Mouse (Mus musculus) heart, postnatal 36 days (tissue): ENCODE measurements around the gene Tcf20. TPM values are rescaled to one million over a fixed set of nuclear protein-coding genes. Genes with fewer than 3 reads are reported as not detected.
"Not testable (repeated sequence)": the region's sequence is repeated elsewhere in the genome, so short reads cannot be mapped to it uniquely, and the experiment has no call there.

Experiments
- DNase-seq, 2 experiments: peaks; one replicate each; pipeline ENCODE4 v3.0.0; 2021 to 2022
- intact Hi-C: fragments of 180-260 bp; cut with DNase I; formaldehyde crosslinking; loops from one replicate; pipeline ENCODE4 v1.15.1; 2025
- total RNA-seq, 2 experiments: library from RNA; stranded (reverse); gene quantifications; 2 replicates each; pipeline ENCODE4 v1.2.3; 2021

The Tcf20 gene
- total RNA-seq, 2 experiments from 2014 or later, result 56.1 to 56.7 TPM

DNA sequence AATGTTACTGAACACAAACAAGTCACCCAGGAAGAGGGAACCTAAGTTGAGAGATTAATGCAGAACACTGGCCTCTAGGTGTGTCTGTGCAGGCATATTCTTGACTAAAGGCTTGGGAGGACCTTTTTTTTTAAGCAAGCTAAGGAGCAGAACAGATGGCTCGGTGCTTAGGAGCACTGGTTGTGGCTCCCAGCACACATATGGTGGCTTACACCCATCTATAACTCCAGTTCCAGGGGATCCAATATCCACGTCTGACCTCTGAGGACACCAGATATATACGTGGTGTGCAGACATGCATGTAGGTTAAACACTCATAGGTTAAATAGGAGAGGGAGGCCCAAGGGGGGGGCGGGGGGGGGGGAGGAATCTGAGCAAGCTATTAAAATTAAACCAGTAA lies 165.3 kb downstream of the Tcf20 start:
- intact Hi-C loops, result no loop called here
- DNase-seq, result no peak

DNA sequence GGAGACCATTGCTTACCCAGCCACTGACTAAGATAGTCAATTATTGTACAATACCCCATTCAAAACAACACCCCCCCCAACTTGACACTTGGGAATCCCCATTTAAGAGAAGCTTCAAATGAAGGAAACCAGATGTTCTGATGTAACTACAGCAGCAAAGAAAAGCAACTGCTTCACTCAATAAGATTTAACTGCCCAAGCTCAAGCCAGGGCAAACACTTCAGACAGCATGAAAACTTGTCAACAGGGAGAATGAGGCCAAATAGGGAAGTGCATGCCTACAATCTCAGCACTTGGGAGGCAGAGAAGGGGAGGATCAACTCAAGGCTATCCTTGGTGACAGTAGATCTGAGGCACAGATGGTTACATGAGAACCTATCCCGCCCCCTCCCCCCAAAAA lies 166.0 kb downstream of the Tcf20 start:
- intact Hi-C loops, result no loop called here
- no peak for DNase-seq

DNA sequence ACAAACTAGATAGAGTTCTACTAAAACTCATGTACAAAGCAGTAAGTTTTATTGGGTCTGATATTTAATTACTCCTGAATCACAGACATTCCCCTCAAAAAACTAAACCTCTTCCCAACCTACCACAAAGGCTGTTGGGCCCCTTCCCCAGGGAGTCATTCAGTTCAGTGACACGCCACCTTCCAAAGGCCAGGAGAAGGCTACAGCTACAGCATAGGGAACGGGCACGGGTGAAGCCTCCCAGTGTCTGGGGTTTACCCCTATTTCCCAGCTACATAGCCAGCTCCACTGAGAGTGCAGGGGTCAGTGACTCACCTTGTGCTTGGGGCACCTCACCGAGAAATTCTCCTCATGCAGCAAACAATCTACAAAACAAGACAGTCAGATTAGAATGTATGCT lies 172.4 kb downstream of the Tcf20 start:
- DNase-seq, result no peak
- intact Hi-C loops, result loop anchor here (2.0 to 10.0 kb wide), 3 partner anchors 82 to 700 kb away; partner anchors contain the start of gene Ttll1

DNA sequence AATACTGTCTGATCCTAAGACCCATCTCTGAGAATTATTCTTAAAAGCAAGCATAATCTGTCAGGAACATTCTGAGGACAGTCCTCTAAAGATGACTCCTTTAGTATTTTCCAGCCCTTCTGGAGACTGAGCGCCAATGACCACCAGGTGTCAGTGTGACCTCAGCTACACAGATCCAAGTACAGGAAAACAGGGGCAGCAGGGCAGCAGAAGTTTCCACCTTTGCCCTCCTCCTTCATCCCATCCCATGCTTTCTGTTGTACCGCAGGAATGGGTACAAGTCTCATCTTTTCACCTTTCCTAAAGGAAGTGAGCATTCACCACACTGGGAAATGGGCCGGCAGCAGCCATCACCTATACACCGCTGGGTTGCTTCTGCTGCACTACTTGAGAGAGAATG lies 172.9 kb downstream of the Tcf20 start:
- peak; percentile 68 to 71 for DNase-seq
- intact Hi-C loops, result loop anchor here (1.0 to 10.0 kb wide), 5 partner anchors 82 to 700 kb away; partner anchors contain the start of gene Ttll1

DNA sequence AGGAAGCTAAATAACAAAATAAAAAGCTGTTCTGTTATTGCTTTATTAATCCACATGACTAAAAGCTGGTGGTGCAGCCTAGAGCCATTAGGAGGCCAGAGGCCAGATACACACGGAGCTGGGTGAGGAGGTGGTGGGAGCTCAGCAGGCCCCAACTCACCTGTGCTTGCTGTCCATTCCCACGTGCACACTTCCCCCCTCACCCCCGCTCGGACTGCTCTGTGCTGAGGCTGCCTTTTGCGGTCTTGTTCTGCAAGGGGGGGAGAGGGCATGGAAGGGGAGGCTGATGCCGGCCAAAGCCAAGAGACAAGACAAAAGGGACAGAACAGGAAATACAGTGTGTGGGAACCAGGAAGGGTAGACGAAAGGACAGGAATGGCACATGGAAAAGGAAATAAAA lies 173.4 kb downstream of the Tcf20 start:
- no peak for DNase-seq
- intact Hi-C loops, result loop anchor here (1.0 to 10.0 kb wide), 4 partner anchors 223 to 700 kb away; partner anchors contain the start of gene Ttll1

DNA sequence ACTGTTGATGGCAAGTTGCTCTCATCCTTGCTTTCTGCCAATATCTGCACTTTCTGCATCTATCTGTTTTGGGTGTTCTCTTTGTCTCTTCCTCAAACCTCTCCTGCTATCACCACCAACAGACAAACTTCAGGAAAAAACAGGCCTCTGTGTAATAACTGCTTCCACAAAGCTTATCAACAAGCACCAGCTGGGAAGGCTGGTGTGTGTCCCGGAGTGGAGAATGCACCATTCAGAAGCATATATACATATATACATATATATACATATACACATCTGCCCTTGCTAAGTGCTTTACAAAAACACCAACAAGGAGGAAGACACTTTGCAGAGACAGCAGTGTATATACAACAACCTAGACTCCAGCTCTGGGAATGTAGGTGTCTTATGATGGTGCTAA lies 177.1 kb downstream of the Tcf20 start:
- intact Hi-C loops, result loop anchor here (5.0 to 10.0 kb wide), 2 partner anchors 302 to 704 kb away; partner anchors contain the start of gene Ttll1
- DNase-seq, result no peak

DNA sequence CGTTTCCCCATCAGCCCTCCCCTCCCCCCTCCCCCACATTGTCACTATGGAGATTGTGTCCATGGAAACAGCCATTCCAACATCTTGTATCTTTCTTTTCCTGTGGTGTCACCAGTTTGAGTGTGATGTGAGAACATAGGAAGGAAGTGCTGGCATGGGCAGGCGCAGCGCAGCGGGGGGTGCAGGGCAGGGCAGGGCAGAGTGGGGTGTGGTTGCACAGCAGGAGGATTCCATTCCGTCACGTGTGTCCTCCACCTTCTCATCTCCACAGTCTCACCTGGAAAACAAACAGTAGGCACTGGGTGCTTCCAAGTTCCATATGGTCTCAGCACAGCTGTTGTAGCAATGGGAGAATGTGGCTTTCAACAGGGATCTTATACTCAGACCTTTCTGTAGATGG lies 178.2 kb downstream of the Tcf20 start:
- DNase-seq, result no peak
- intact Hi-C loops, result no loop called here

DNA sequence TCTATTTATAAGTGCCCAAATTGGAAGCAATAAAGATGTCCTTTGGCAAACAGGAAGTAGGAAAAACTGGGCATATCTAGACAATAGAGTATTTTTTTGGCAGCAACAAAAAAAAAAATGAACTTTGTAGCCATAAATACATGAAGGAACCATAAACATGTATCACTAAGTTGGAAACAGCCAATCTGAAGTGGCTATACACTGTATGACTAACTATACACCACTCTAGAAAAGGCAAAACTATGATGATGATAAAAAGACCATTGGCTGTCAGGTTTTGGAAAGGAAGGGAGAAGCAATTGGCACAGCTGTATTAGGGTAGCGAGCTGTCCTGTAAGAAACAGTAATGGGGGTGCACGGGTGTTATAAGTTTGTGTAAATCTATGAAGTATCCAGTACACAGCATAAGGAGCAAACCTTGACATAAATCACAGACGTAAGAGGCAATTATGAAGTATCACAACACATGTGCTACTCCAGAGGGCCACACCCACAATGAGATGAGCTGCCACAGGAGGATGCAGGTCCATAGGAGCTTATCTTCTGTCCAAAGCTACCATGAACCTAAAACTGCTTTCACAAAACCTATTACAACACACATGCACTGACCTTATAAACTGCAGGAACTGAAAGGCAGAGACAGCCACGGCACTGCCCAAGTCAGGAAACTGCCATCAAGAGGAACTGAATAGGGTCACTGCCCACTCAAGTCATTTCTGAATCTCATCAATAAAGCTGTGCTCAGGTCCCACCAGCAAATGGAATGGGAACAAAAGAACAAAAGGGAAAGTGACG lies 180.5 kb downstream of the Tcf20 start:
- DNase-seq, result no peak
- intact Hi-C loops, result no loop called here

DNA sequence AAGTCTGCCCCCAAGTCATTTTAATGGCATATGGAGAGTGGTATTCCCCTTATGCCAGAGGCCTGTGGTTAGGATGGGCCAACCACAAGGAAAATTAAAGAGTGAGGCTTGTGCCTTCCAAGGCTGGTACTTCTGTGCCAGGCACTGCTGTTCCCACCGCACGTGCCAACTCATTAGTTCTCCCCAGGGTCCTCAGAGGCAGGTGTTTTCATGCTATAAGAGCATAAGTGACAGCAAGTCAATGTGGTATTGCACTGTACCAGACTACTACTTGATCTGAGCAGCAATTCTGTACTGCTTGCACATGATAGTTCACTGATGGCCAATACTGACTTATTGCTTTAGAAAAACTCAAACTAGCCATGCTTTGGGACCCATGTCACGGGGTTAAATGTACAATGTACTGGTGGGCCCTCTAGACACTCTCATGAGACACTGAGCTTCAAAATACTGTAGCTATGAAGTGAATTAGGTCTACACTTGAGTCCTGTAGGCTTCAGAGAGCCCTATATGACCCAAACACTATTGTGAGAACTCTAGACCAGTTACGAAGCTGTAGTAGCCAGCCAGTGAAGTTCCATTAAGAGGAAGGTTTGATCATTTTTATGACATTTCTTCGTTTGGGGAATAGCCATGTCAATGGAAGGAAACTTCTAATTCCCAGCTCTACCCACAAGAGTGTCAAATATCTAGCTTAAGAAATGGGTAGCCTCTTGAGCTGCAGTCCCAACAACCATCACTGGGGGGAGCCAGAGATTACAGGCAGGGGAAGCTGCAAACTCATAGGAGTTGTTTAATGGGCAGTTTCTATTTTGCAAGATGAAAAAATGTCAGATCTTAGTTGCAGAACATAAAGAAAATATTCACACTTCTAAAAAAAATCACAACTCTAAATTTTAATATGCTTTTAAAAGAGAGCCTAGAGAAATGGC lies 182.7 kb downstream of the Tcf20 start:
- peak; percentile 78 to 92 for DNase-seq
- intact Hi-C loops, result loop anchor here (2.0 kb wide), 1 partner anchor 232 kb away; no protein-coding TSS in a partner anchor

DNA sequence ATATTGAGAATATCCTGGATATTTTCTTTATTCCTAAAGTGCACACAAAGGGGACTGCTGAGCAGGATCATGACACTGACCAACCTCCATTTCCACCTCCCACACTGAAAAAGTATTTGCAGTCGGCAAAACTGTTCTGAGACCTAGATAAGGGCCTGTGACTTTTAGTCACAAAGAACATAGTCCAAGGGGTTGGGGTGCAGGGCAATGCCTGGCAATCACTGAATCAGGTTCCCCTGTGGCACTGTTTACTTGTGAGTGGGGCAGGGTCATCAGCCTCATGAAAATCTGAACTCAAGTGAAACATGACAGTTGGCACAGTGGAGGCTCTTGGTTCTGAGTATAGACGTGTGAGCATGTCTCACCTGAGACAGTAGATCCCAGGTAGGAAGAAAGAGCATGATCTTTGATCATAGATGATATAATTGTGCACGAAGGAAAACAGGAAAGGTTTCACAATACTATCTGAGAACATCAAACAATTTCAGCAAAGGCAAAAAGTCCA lies 191.7 kb downstream of the Tcf20 start:
- DNase-seq, result no peak
- intact Hi-C loops, result no loop called here

DNA sequence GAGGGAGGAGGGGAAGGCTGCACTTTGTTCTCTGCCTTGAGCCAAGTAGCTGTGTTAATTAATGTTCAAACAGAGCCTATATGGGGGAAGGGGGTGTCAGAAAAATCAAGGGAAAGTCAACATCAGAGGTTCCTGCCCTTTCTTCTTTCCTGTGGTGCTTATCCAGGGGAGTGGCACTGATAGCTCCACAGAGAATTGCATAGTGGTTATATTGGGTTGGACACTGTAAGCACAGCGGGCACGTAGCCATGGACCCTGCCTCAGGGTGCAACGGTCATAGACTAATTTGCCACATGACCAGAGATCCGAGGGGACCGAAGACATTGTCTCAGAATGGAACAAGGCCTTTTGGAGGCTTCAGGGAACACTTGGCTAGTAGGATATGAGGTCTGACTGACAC lies 193.4 kb downstream of the Tcf20 start, which contains the start of gene Cyp2d26:
Cyp2d26 (minus strand) TSS at position 18 of the 400 bp plus-strand sequence.
- intact Hi-C loops, result no loop called here
- no peak for DNase-seq

DNA sequence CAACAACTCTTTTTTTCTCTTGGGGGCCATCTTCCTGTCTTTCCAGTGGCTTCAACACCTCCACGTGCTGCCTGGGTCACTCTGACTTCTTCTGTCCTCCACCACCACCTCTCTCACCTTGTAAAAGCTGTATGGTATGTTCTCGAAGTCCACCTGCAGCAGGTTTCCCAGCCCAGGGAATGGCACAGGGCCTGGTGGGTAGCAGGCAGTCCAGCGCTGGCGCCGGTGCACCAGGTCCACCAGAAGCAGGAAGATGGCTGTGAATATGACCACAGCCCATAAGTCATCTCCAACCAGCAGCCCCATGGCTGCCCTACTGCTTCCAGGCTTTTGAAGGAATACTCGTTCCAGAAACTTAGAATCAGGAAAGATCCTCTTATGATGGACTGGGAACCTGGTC lies 193.8 kb downstream of the Tcf20 start:
- DNase-seq, result no peak
- intact Hi-C loops, result no loop called here

DNA sequence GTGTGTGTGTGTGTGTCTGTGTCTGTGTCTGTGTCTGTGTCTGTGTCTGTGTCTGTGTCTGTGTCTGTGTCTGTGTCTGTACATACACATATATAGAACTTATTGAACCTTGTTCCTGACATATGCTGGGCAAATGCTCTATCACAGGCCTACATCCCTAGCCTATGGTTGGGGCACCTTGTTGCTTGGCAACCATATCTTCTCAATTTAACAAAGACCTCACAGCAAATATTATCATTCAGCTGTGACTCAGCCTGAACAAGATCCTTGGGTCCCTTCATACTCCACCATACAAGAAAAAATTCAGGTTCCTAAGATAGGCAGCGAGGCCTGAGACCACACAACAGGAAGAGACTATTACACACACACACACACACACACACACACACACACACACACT lies 194.2 kb downstream of the Tcf20 start:
- intact Hi-C loops, result no loop called here
- no peak for DNase-seq

DNA sequence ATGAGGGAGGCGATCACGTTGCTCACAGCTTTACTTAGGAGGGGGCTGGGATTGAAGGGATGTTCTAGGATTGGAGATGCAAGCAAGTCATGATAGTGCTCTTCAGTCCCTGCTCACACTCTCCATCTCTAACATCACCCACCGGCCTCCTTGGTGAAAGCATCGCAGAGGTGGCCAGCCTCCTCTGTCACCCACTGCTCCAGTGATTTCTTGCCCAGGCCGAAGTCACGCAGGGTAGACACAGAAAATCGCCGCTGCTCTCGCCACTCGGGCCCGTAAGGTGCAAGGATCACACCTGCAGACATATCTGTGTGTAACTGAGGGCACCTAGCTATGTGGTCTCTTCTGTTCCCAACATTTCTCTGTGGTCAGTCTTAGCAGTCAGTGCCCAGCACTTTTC lies 195.1 kb downstream of the Tcf20 start:
- DNase-seq, result no peak
- intact Hi-C loops, result no loop called here

DNA sequence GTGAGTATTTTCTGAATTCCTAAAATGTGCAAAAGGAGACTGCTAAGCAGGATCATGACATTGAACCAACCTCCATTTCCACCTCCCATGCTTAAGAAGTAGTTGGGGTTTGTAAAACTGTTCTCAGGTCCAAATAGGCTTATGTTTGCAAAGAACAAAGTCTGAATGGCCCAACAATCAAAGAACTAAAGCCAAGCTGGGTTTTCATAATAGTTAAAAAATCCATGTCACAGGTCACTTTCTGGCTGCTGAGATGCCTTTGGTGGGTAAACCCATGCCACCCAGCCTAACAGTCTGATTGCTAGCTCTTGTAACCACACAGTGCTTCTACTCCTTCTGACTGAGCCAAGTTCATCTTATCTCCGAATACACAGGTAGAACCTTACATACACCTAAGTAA lies 203.1 kb downstream of the Tcf20 start:
- no peak for DNase-seq
- intact Hi-C loops, result no loop called here

DNA sequence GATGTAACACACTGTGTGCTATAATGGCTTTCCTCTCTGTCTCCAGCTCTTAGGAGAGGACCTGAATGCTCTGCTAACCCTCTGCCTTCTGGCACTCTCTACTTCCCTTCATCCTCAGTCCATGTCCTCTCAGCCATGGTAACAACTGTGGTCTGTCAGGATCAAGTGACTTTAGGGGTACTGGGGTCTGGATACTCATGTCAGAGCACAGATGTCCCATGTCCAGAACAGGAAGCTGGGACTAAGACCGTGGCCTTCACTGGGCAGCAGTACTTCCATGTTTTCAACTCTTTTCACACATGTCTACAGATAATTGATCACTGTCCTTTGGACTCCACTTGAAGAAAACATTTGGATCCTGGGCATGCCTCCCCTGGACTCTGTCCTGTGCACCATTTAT lies 203.9 kb downstream of the Tcf20 start:
- DNase-seq, result no peak
- intact Hi-C loops, result loop anchor here (2.0 kb wide), 1 partner anchor 101 kb away; no protein-coding TSS in a partner anchor

DNA sequence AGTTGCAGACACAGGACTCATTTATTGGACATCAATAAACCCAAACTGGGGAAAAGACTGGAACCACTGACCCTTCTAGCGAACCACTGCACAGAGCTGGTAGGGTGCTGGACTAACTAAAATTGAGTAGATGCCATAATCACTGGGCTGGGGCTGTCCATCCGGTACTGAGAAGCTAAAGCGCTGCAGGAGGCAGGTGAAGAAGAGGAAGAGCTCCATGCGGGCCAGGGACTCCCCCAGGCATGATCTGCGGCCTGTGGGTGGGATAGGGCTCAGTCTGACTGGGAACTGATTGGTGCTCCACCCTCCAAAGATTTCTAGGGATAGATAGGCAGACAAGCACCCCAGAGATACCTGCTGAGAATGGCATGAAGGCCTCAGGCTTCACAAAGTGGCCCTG lies 209.8 kb downstream of the Tcf20 start:
- DNase-seq, intact Hi-C loops: not testable (repeated sequence)

DNA sequence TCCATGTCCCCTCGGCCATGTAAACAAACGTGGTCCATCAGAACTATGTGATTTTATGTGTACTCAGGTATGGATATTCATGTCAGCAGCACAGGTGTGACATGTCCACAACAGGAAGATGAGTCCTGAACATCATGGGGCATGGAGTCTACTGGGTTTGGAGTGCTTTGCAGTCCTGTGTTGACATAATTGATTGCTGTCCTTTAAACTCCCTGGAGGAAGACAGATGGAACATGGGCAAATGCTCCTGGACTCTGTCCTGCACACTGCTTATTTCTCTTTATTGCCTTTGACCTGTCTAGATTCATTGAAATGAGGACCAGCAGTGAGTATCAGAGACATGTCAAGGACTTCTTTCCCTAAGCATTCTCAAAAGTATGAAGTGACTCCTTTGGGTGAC lies 221.7 kb downstream of the Tcf20 start:
- DNase-seq, result no peak
- intact Hi-C loops, result no loop called here

DNA sequence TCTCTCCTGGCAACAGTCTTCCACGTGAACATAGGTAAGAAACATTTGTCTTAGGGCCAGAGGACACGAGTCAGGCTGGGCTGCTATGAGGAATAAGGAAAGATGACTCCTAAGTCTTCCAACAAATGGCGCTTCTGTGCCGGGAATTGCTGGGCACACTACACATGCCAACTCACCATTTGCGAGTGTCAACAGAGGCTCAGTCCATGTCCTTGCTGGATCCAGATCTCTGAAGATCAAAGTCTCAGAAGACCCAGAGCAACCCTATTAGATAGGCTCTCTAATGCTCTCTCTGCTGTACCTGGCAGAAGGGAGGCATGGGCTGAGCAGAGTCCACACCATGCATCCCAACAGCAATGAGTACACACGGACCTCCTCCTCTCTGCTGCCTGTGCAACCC lies 222.8 kb downstream of the Tcf20 start:
- no peak for DNase-seq
- intact Hi-C loops, result no loop called here

DNA sequence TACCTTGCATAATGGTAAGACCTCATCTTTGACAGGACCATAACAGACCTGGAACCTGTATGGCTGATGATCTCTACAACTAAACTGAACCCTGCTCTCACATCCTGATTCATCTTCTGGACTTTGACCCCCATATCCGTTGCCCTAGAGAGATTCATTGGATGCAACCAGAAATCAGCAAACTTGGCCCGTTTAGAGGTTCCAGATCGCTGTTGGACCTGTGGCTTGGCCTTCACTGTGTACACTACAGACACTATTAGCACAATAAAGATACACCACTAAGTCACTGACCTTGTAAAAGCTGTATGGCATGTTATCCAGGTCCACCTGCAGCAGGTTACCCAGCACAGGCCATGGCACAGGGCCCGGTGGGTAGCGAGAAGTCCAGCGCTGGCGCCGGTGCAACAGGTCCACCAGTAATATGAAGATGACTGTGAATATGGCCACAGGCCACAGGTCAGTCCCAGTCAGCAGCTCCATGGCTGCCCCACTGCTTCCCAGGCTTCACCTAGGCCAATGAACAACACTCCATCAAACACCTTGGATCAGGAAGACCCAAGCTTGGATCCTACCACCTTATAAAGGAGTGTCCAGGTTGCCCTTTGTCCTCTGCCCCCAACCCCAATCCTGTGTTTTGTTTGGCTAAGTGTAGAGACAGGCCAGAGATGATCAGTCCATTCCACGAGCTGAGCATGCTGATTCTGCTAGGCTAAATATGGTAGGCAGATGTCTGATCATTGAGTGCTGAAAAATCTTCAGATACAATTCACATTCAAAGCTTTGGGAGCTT lies 223.8 kb downstream of the Tcf20 start, which contains the start of gene Cyp2d40:
Cyp2d40 (minus strand) TSS at position 553 of the 790 bp plus-strand sequence.
- intact Hi-C loops, result no loop called here
- DNase-seq, result no peak
